Mouse (Mus musculus): Measurements from ENCODE around the gene Rtn4rl2.

The Rtn4rl2 gene

GRCm38 (mm10) chr2:84841905-84842304 lies 44.6 kb downstream of the Rtn4rl2 start:
- DNase-seq = no peak

- DNase-seq = no peak
Measured at GRCm38 (mm10) chr2:84840748-84841563, 45.6 kb downstream of the Rtn4rl2 start.

- DNase-seq = peak; percentile 30
Measured at GRCm38 (mm10) chr2:84840016-84840747, 46.3 kb downstream of the Rtn4rl2 start.

- DNase-seq = no peak
Measured at GRCm38 (mm10) chr2:84838993-84839980, 47.2 kb downstream of the Rtn4rl2 start.

GRCm38 (mm10) chr2:84838593-84838949 lies 47.9 kb downstream of the Rtn4rl2 start, which contains the start of gene Slc43a1:
Slc43a1 (plus strand) TSS chr2:84838850.
- no peak for DNase-seq

- DNase-seq = no peak
Measured at GRCm38 (mm10) chr2:84837817-84838592, 48.5 kb downstream of the Rtn4rl2 start.

- no peak for DNase-seq
Measured at GRCm38 (mm10) chr2:84837107-84837506, 49.4 kb downstream of the Rtn4rl2 start.

GRCm38 (mm10) chr2:84831666-84832391 lies 54.7 kb downstream of the Rtn4rl2 start:
- peak; percentile 90 for DNase-seq

GRCm38 (mm10) chr2:84827283-84827920 lies 59.1 kb downstream of the Rtn4rl2 start:
- peak; percentile 43 for DNase-seq

- DNase-seq = peak; percentile 97
Measured at GRCm38 (mm10) chr2:84826488-84827282, 59.8 kb downstream of the Rtn4rl2 start, which contains the start of gene Timm10. Timm10 (plus strand) TSS chr2:84826997.

- no peak for DNase-seq
Measured at GRCm38 (mm10) chr2:84823237-84823636, 63.3 kb downstream of the Rtn4rl2 start.

GRCm38 (mm10) chr2:84822552-84822951 lies 64.0 kb downstream of the Rtn4rl2 start, which contains the start of gene Smtnl1:
Smtnl1 (minus strand) TSS chr2:84822652.
- DNase-seq = no peak
